Mouse (Mus musculus) ovary, adult 10 weeks (tissue): ENCODE data around the gene Sars. TPM values are rescaled to one million over a fixed set of nuclear protein-coding genes. Genes with fewer than 3 reads are reported as not detected.

Source experiments
- polyA plus RNA-seq: library from polyadenylated mRNA; stranded (reverse); fragments of 350-450 nt; fragmentation: Illumina TruSeq; extraction: RNeasy Lipid Tissue Mini Kit (QIAGEN cat#74804); gene quantifications from one replicate; pipeline ENCODE4 v1.2.3, GENCODE M21; 2014

The Sars gene
- polyA plus RNA-seq: 13.7 TPM

GRCm38 (mm10) chr3:108444698-108445365, at the start of gene Sars:
TSS of gene Sars (minus strand) at chr3:108445209.

GRCm38 (mm10) chr3:108414857-108415830, 29.9 kb downstream of the Sars start, which contains the start of gene Celsr2:
TSS of gene Celsr2 (minus strand) at chr3:108415552.

GRCm38 (mm10) chr3:108383485-108384354, 61.3 kb downstream of the Sars start, which contains the start of gene Psrc1:
TSS of gene Psrc1 (plus strand) at chr3:108383839.

Other genes starting within 250 kb of the Sars start
- 3.5 TPM for gene Cyb561d1, start 244.0 kb downstream of the Sars start, polyA plus RNA-seq
- gene Atxn7l2, start 234.3 kb downstream of the Sars start, polyA plus RNA-seq: 1.2 TPM
- not detected for gene Sypl2, start 218.6 kb downstream of the Sars start, polyA plus RNA-seq
- gene Psma5, start 188.3 kb downstream of the Sars start, polyA plus RNA-seq: 128 TPM
- gene Sort1, start 161.1 kb downstream of the Sars start, polyA plus RNA-seq: 20.5 TPM
- not detected for gene Mybphl, start 80.3 kb downstream of the Sars start, polyA plus RNA-seq
- 1.4 TPM for gene Psrc1, start 61.4 kb downstream of the Sars start, polyA plus RNA-seq
- gene Celsr2, start 29.7 kb downstream of the Sars start, polyA plus RNA-seq: 0.54 TPM
- gene 1700013F07Rik, start 88.9 kb upstream of the Sars start, polyA plus RNA-seq: 2.0 TPM
- gene 5330417C22Rik, start 91.3 kb upstream of the Sars start, polyA plus RNA-seq: 1.7 TPM
- gene Tmem167b, start 117.3 kb upstream of the Sars start, polyA plus RNA-seq: 102 TPM
- gene Taf13, start 126.5 kb upstream of the Sars start, polyA plus RNA-seq: 69.2 TPM
- 46.2 TPM for gene Wdr47, start 146.1 kb upstream of the Sars start, polyA plus RNA-seq
- gene Clcc1, start 208.7 kb upstream of the Sars start, polyA plus RNA-seq: 46.4 TPM